Mouse (Mus musculus) midbrain, embryonic 12.5 days (tissue): ENCODE measurements around the gene Tcl1b5. TPM values are rescaled to one million over a fixed set of nuclear protein-coding genes. Genes with fewer than 3 reads are reported as not detected.

Source experiments
- ATAC-seq: fragments of 200-750 bp; cut with Nextera tagmentation; 2 replicates; pipeline ENCODE4 v1.8.0; 2017; ENCODE audit warnings: low read depth, moderate TSS enrichment, moderate library complexity; ENCODE audit not compliant: low FRiP score
- H3K27ac ChIP-seq: fragments of 300-500 bp; sonication (generic); replicated peaks from 2 replicates; pipeline ENCODE4 v1.5.1; 2016; ENCODE audit warnings: mild to moderate bottlenecking
- H3K27me3 ChIP-seq: fragments of 300-500 bp; sonication (generic); 2 replicates; pipeline ENCODE4 v1.6.1; 2016; ENCODE audit warnings: mild to moderate bottlenecking
- H3K36me3 ChIP-seq: fragments of 300-500 bp; sonication (generic); 2 replicates; pipeline ENCODE4 v1.6.1; 2016
- H3K4me1 ChIP-seq: fragments of 300-500 bp; sonication (generic); 2 replicates; pipeline ENCODE4 v1.6.1; 2016
- H3K4me2 ChIP-seq: fragments of 300-500 bp; sonication (generic); replicated peaks from 2 replicates; pipeline ENCODE4 v1.6.1; 2016; ENCODE audit warnings: mild to moderate bottlenecking, moderate library complexity
- H3K4me3 ChIP-seq: fragments of 300-500 bp; sonication (generic); 2 replicates; pipeline ENCODE4 v1.5.1; 2016; ENCODE audit warnings: mild to moderate bottlenecking
- H3K9ac ChIP-seq: fragments of 300-500 bp; sonication (generic); replicated peaks from 2 replicates; pipeline ENCODE4 v1.6.1; 2016; ENCODE audit warnings: mild to moderate bottlenecking, moderate library complexity
- H3K9me3 ChIP-seq: fragments of 300-500 bp; sonication (generic); 2 replicates; pipeline ENCODE4 v1.6.1; 2016; ENCODE audit warnings: mild to moderate bottlenecking
- WGBS: fragments of 180-500 bp; shearing (Covaris S2); methylation state at CpG from one replicate; pipeline ENCODE4 v1.1.7; 2016; 5-methylcytosine and 5-hydroxymethylcytosine counted together
- polyA plus RNA-seq: library from polyadenylated mRNA; unstranded; fragments of >200 nt; fragmentation: Nextera tagmentation; extraction: Ambion mirVana; gene quantifications from 2 replicates; pipeline ENCODE4 v1.2.1, GENCODE M21; 2016

The Tcl1b5 gene
- polyA plus RNA-seq, 1 experiment from 2014 or later: not detected

- H3K9me3 ChIP-seq: no peaks in the 10 kb centered on the region
- H3K4me3 ChIP-seq: no peak within 1 kb of the TSS
- H3K27me3 ChIP-seq: no peaks in the 10 kb centered on the region
- no peaks in the 10 kb centered on the region for H3K36me3 ChIP-seq
- H3K4me2 ChIP-seq: no peak within 1 kb of the TSS
- H3K4me1 ChIP-seq: peaks cover 3% of the 10 kb centered on the region; the same call in 1 of the 2 replicates
- ATAC-seq: no peak
- H3K27ac ChIP-seq: no peak within 1 kb of the TSS
- 91% methylated on average over 22 of the region's 22 CpGs for WGBS
- no peak within 1 kb of the TSS for H3K9ac ChIP-seq
These were observed 46.6 kb downstream of the Tcl1b5 start, which contains the start of gene Tcl1 for GRCm38 (mm10) chr12:105222601-105223319. Tcl1 (minus strand) TSS chr12:105222793.

GRCm38 (mm10) chr12:105224621-105225320, 48.6 kb downstream of the Tcl1b5 start:
- Histone ChIP-seq H3K4me2 (no peak overlapping the region), H3K9ac (no peak overlapping the region)
- 46% methylated on average over 16 of the region's 16 CpGs for WGBS

More at GRCm38 (mm10) chr12:105224621-105225320, 48.6 kb downstream of the Tcl1b5 start:
- peaks cover 3% of the 10 kb centered on the region; the same call in 1 of the 2 replicates for H3K4me1 ChIP-seq
- no peaks in the 10 kb centered on the region for H3K9me3 ChIP-seq
- H3K27ac ChIP-seq: no peak overlapping the region
- no peaks in the 10 kb centered on the region for H3K36me3 ChIP-seq
- no peak overlapping the region for H3K4me3 ChIP-seq
- no peaks in the 10 kb centered on the region for H3K27me3 ChIP-seq
- ATAC-seq: no peak

Other genes with a start within 250 kb of the Tcl1b5 start
- 0.14 and 0.18 TPM in 2 replicates for gene Syne3, start 166.5 kb upstream of the Tcl1b5 start, polyA plus RNA-seq
- 161 and 165 TPM in 2 replicates for gene Glrx5, start 143.7 kb upstream of the Tcl1b5 start, polyA plus RNA-seq
- not detected in 2 replicates for gene Tcl1b2, start 30.3 kb upstream of the Tcl1b5 start, polyA plus RNA-seq
- not detected in 2 replicates for gene Tcl1b1, start 16.7 kb upstream of the Tcl1b5 start, polyA plus RNA-seq
- not detected in 2 replicates for gene Tcl1b3, start 14.7 kb downstream of the Tcl1b5 start, polyA plus RNA-seq
- gene Tcl1b4, start 25.6 kb downstream of the Tcl1b5 start, polyA plus RNA-seq: not detected in 2 replicates
- not detected in 2 replicates for gene Tcl1, start 46.4 kb downstream of the Tcl1b5 start, polyA plus RNA-seq
- 1.9 and 2.2 TPM in 2 replicates for gene Tunar, start 157.5 kb downstream of the Tcl1b5 start, polyA plus RNA-seq